Comparison of ENCODE assay signal across 20 mouse cellular contexts in the genomic region with DNA sequence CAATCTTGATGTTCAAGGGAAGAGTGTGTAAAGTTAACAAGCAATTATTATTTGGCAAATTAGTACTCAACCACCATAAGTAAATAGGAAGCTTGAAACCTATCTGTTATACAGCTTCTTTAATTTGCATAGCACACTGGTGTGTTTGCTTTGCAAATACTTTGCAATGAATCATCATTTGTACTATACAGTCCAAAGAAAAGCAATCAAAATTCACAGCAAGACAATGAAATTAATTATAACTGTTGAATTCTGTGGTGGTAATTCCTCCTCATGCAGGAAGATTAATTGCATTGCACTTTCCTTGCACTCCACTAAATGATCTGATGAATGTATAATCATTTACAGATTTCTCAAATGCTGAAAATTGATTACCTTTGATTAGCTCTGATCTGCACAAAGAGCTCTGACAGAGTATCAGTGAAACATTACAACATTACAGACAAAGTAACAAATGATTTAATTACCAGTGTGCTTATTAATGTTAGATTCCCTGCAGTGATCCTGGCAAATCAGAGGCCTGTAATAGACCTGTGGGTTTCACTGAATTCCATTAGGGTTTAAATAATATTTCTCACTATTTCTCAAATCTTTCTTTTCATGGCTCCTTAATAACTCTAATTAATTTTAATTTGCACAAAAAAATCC.
A peak's percentile ranks its signal among the peaks of the same experiment; 100 is the strongest.
DNase-seq lines count a peak whose midpoint lies in the region; ATAC-seq lines count a peak whose summit lies in the region.
"Had no signal": no experiment of that assay in that cellular context is flagged by ENCODE, and none has a peak within 500 bp of the region (broad histone marks: within the 10 kb centered on the region; RNA-seq: fewer than 3 reads in every experiment).

No protein-coding gene starts in this region.

- H3K27ac ChIP-seq in midbrain, embryonic 13.5 days, result no peak overlapping the region
- H3K27ac ChIP-seq in midbrain, embryonic 11.5 days (ENCODE audit: low read depth, low read length), result no peak overlapping the region
- no peak overlapping the region for H3K27ac ChIP-seq in forebrain, embryonic 11.5 days (ENCODE audit: low read depth, low read length)
- H3K27ac ChIP-seq in forebrain, embryonic 15.5 days (replicated peaks), result peak overlapping the region; percentile 93
- H3K27ac ChIP-seq in neural tube, embryonic 15.5 days (replicated peaks), result no peak overlapping the region
- H3K27ac ChIP-seq: embryonic facial prominence, embryonic 13.5 days; heart, adult 2 months; heart, embryonic 15.5 days; limb, embryonic 13.5 days; liver, embryonic 13.5 days; lung, embryonic 15.5 days had no signal

- no peak overlapping the region for H3K4me2 ChIP-seq in midbrain, embryonic 13.5 days (replicated peaks)
- H3K4me2 ChIP-seq in midbrain, embryonic 11.5 days, result no peak overlapping the region
- H3K4me2 ChIP-seq in forebrain, embryonic 11.5 days (ENCODE audit: low read depth, low read length, severe bottlenecking), result no peak overlapping the region
- 0 out of 2 replicates have a peak overlapping the region, but pooled peaks have one; percentile 8 for H3K4me2 ChIP-seq in forebrain, embryonic 15.5 days (replicated peaks)
- no peak overlapping the region for H3K4me2 ChIP-seq in neural tube, embryonic 15.5 days
- H3K4me2 ChIP-seq: embryonic facial prominence, embryonic 13.5 days; heart, embryonic 15.5 days; limb, embryonic 13.5 days; liver, embryonic 13.5 days; lung, embryonic 15.5 days had no signal

- no peak for DNase-seq in midbrain, embryonic 11.5 days (ENCODE audit: low spot score, missing footprints)
- DNase-seq in forebrain, embryonic 11.5 days (ENCODE audit: low spot score), result no peak
- DNase-seq in spleen, adult 18-20 months, result no peak
- DNase-seq in embryo, embryonic 11 days, result no peak
- DNase-seq: adrenal gland, adult 2 months; cerebellum, adult 9-11 months; gastrocnemius, postnatal 25 days; heart, adult 2 months; heart, postnatal 4 days; kidney, postnatal 4 days; liver, embryonic 13.5 days; thymus, adult 2 months had no signal

- no peaks in the 10 kb centered on the region for H3K36me3 ChIP-seq in midbrain, embryonic 13.5 days
- no peaks in the 10 kb centered on the region for H3K36me3 ChIP-seq in midbrain, embryonic 11.5 days (ENCODE audit: control insufficient read depth, insufficient read depth, low read length)
- no peaks in the 10 kb centered on the region for H3K36me3 ChIP-seq in forebrain, embryonic 11.5 days (ENCODE audit: control insufficient read depth, insufficient read depth, low read length)
- H3K36me3 ChIP-seq in forebrain, embryonic 15.5 days, result no peaks in the 10 kb centered on the region
- no peaks in the 10 kb centered on the region for H3K36me3 ChIP-seq in neural tube, embryonic 15.5 days
- H3K36me3 ChIP-seq: embryonic facial prominence, embryonic 13.5 days; heart, embryonic 15.5 days; limb, embryonic 13.5 days; liver, embryonic 13.5 days; lung, embryonic 15.5 days had no signal

- H3K9me3 ChIP-seq in midbrain, embryonic 13.5 days, result no peaks in the 10 kb centered on the region
- H3K9me3 ChIP-seq in midbrain, embryonic 11.5 days (ENCODE audit: control insufficient read depth, low read length), result no peaks in the 10 kb centered on the region
- no peaks in the 10 kb centered on the region for H3K9me3 ChIP-seq in forebrain, embryonic 11.5 days (ENCODE audit: control insufficient read depth, low read length)
- no peaks in the 10 kb centered on the region for H3K9me3 ChIP-seq in forebrain, embryonic 15.5 days
- no peaks in the 10 kb centered on the region for H3K9me3 ChIP-seq in neural tube, embryonic 15.5 days (replicated peaks)
- H3K9me3 ChIP-seq: embryonic facial prominence, embryonic 13.5 days; heart, embryonic 15.5 days; limb, embryonic 13.5 days; liver, embryonic 13.5 days; lung, embryonic 15.5 days had no signal

- no peak overlapping the region for H3K9ac ChIP-seq in midbrain, embryonic 13.5 days (replicated peaks)
- H3K9ac ChIP-seq in midbrain, embryonic 11.5 days (ENCODE audit: low read length), result no peak overlapping the region
- no peak overlapping the region for H3K9ac ChIP-seq in forebrain, embryonic 11.5 days (ENCODE audit: low read length)
- peak overlapping the region; percentile 26 for H3K9ac ChIP-seq in forebrain, embryonic 15.5 days (replicated peaks)
- no peak overlapping the region for H3K9ac ChIP-seq in neural tube, embryonic 15.5 days (replicated peaks)
- H3K9ac ChIP-seq: embryonic facial prominence, embryonic 13.5 days; heart, embryonic 15.5 days; limb, embryonic 13.5 days; liver, embryonic 13.5 days; lung, embryonic 15.5 days had no signal

- no peak overlapping the region for H3K4me3 ChIP-seq in midbrain, embryonic 13.5 days (replicated peaks)
- H3K4me3 ChIP-seq in midbrain, embryonic 11.5 days (ENCODE audit: low read depth, low read length), result no peak overlapping the region
- H3K4me3 ChIP-seq in forebrain, embryonic 11.5 days (ENCODE audit: low read depth, low read length), result no peak overlapping the region
- no peak overlapping the region for H3K4me3 ChIP-seq in forebrain, embryonic 15.5 days
- H3K4me3 ChIP-seq in neural tube, embryonic 15.5 days (replicated peaks), result no peak overlapping the region
- H3K4me3 ChIP-seq: embryonic facial prominence, embryonic 13.5 days; heart, adult 2 months; heart, embryonic 15.5 days; limb, embryonic 13.5 days; liver, embryonic 13.5 days; lung, embryonic 15.5 days had no signal

- no peaks in the 10 kb centered on the region for H3K27me3 ChIP-seq in midbrain, embryonic 13.5 days
- no peaks in the 10 kb centered on the region for H3K27me3 ChIP-seq in midbrain, embryonic 11.5 days (ENCODE audit: control insufficient read depth, insufficient read depth, low read length)
- no peaks in the 10 kb centered on the region for H3K27me3 ChIP-seq in forebrain, embryonic 11.5 days (ENCODE audit: control insufficient read depth, insufficient read depth, low read length)
- H3K27me3 ChIP-seq in forebrain, embryonic 15.5 days, result no peaks in the 10 kb centered on the region
- H3K27me3 ChIP-seq in neural tube, embryonic 15.5 days (replicated peaks), result no peaks in the 10 kb centered on the region
- H3K27me3 ChIP-seq: embryonic facial prominence, embryonic 13.5 days; heart, embryonic 15.5 days; limb, embryonic 13.5 days; liver, embryonic 13.5 days; lung, embryonic 15.5 days had no signal

- no peaks in the 10 kb centered on the region for H3K4me1 ChIP-seq in midbrain, embryonic 13.5 days (replicated peaks)
- H3K4me1 ChIP-seq in midbrain, embryonic 11.5 days (ENCODE audit: control insufficient read depth, insufficient read depth, low read length), result no peaks in the 10 kb centered on the region; the same call in 1 of the 2 replicates
- H3K4me1 ChIP-seq in forebrain, embryonic 11.5 days (replicated peaks; ENCODE audit: control insufficient read depth, insufficient read depth, low read length), result peaks cover 7% of the 10 kb centered on the region
- H3K4me1 ChIP-seq in forebrain, embryonic 15.5 days, result peaks cover 42% of the 10 kb centered on the region
- H3K4me1 ChIP-seq in neural tube, embryonic 15.5 days, result peaks cover 3% of the 10 kb centered on the region; the same call in 1 of the 2 replicates
- H3K4me1 ChIP-seq: heart, embryonic 15.5 days; limb, embryonic 13.5 days; liver, embryonic 13.5 days; lung, embryonic 15.5 days had no signal

- ATAC-seq in midbrain, embryonic 13.5 days, result peak; percentile 37; the same call in 1 of the 2 replicates
- no peak for ATAC-seq in midbrain, embryonic 11.5 days (ENCODE audit: low FRiP score)
- ATAC-seq in forebrain, embryonic 11.5 days (replicated peaks; ENCODE audit: low FRiP score), result peak; percentile 24
- peak; percentile 39; the same call in 1 of the 2 replicates for ATAC-seq in forebrain, embryonic 15.5 days (replicated peaks)
- ATAC-seq in neural tube, embryonic 15.5 days (ENCODE audit: low FRiP score), result peak; percentile 24; the same call in 1 of the 2 replicates
- ATAC-seq: intestine, embryonic 16.5 days had no signal
